Mouse (Mus musculus) testis, postnatal 10 days (tissue): ENCODE results near the gene Sowahb.
A peak's percentile ranks its signal among the peaks of the same experiment; 100 is the strongest.
"Not testable (repeated sequence)": the region's sequence is repeated elsewhere in the genome, so short reads cannot be mapped to it uniquely, and the experiment has no call there.

ENCODE experiments used
- DNase-seq: peaks from one replicate; pipeline ENCODE4 v3.0.0; 2021; ENCODE audit warnings: low spot score

Gene Sowahb

DNA sequence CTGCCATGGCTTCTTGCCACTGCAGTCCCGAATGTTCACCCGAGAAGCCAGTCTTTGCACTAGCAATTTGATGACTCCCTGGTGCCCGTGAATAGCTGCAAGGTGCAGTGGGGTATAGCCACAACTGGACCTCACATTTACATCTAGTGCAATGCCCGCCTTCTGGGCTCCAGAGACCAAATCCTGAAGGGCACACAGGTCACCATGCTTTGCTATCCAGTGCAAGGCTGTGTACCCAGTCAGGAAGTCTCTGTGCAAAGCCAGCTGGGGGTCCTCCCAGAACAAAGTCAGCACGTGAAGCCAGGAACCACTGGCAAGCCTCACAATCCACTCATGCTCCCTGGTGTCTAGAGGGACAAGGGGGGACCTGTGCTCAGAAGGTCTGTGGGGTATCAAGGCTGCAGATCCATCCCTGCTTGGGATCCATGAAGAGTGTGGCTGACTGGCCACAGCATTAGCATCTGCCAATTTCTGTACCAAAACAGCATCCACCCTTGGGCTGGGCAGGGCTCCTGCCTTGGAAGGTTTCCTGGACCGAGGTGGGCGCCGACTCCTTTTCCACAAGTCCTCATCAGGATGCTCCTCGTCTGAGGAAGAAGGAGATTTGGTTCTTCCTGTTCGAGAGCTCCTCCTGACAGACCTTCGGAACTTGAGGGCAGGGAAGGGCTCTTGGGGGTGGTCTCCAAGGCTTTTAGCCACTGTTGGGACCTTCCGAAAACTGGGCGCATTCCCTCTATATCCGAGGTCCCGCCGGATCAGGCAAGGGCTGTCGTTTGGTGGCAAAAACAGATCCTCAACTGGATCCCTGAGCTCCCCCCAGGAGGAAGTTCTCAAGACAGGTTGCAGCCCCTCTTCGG, 1.8 kb downstream of the Sowahb start:
- no peak for DNase-seq

- DNase-seq: no peak
Observed at GRCm38 (mm10) chr5:93042031-93042430, 2.8 kb downstream of the Sowahb start.

GRCm38 (mm10) chr5:93041276-93041675, 3.5 kb downstream of the Sowahb start:
- DNase-seq: no peak

- no peak for DNase-seq
Observed at GRCm38 (mm10) chr5:93040095-93040494, 4.7 kb downstream of the Sowahb start.

GRCm38 (mm10) chr5:93036254-93036653, 8.6 kb downstream of the Sowahb start:
- DNase-seq: no peak

- no peak for DNase-seq
Observed at GRCm38 (mm10) chr5:93035285-93035684, 9.5 kb downstream of the Sowahb start.

GRCm38 (mm10) chr5:93033087-93033870, 11.5 kb downstream of the Sowahb start:
- DNase-seq: no peak

DNA sequence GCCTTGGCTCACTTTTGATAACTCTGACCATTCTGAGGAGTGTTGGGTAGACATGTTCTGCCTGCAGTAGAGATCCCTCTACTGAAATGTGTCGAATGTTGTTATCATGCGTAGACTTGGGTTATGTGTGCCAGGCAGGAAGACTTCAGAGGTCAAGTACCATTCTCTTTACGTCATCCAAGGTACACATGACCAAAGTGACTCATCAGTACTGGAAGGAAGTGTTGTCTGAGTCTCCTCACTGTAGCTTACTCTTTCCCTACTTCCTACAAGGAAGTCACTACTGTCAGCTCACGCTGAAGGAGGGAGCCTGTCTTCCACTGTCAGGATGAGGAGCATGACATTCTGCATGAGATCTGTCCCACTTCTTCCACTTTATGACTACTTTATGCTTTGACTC, 12.2 kb downstream of the Sowahb start:
- no peak for DNase-seq

DNA sequence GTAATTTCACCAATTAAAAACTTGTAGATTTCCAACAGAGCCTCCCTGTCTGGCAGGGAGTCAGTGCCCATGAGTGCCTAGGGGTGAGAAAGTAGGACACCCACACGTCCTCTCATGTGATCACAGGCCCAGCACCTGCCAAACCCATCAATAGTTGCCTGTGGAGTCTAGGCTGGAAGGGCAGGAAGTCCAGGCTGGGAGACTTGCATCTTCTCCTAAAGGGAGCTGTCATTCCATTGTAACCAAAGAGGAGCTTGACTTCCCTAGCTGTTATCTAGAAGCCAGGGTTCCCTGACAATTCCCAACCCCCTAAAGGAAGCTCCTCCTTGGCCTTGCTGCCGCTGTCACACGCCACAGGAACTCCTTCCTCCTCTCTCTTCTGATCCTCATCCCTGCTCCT, 14.0 kb downstream of the Sowahb start:
- no peak for DNase-seq

DNA sequence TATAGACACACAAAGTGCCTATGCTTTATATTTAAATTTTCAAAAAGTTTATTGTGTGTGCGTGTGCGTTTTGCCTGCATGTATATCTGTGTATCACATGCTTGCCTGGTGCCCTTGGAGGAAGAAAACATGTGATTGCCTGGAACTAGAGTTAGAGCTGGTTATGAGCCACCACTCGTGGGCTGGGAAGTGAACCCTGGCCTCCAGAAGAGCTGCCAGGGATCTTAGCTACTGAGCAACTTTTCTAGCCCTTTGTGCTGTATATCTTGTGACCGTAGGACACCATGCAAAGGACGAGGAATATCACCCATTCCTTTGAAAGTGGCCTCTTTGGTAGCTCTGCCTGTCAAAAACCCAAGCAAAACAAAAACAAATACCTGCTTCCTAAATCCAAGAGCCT, 14.4 kb downstream of the Sowahb start:
- DNase-seq: no peak

DNA sequence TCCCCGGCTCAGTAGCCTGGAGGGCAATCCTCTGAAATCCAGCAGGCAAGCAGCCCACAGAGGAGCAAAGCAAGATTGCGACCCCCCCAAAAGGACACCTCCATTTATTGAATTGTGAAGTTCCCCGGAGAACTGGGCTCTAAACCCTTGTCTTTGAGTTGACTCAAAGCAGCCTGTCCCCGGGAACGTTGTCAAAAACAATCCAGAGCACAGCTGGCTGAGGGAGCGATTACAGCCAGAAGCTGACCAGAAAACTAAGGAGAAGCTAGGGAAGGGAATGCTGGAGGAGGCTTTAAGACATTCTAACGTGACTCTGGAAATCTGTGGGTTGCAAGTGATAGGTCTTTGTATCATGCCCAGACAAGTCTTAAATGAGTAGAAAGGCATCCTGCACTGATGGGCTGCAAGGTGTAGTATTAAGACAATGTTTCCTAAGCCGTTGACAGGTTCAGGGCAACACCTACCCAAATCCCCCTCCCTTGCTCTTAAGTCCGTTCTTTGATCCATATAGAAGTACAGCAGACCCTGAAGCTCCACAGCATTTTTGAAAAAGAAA, 17.6 kb downstream of the Sowahb start:
- no peak for DNase-seq

GRCm38 (mm10) chr5:93026437-93027119, 18.2 kb downstream of the Sowahb start:
- no peak for DNase-seq

GRCm38 (mm10) chr5:93024754-93025280, 20.0 kb downstream of the Sowahb start:
- peak; percentile 71 for DNase-seq

DNA sequence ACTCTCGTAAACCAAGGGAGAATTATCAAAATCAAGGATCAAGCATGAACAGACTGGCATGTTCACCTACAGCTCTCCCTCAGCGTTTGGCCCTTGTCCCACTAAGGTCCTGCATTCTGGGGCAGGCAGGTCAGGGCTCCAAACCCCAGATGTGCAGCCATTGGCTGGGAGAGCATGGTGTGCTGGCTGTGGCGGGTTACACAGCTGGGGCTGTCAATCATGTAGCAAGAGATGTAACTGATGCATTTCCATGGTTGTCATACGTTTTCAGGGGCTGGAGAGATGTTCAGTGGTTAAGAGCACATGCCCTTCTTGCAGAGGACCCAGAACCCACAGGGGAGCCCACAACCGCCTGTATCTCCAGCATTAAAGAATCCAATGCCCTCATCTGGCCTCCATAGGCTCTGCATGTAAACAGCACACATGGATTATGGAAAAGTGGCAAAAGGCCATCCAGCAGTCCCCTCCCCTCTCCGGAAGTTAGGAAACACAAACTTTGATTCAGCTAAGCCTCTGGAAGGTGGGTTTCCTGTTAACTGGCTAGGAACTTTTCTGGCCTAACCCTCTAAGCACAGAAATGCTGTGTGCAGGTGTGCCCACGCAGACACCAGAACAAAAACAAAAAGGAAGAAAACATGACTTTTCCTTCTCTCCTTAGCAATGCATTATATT, 22.6 kb downstream of the Sowahb start:
- DNase-seq: no peak

DNA sequence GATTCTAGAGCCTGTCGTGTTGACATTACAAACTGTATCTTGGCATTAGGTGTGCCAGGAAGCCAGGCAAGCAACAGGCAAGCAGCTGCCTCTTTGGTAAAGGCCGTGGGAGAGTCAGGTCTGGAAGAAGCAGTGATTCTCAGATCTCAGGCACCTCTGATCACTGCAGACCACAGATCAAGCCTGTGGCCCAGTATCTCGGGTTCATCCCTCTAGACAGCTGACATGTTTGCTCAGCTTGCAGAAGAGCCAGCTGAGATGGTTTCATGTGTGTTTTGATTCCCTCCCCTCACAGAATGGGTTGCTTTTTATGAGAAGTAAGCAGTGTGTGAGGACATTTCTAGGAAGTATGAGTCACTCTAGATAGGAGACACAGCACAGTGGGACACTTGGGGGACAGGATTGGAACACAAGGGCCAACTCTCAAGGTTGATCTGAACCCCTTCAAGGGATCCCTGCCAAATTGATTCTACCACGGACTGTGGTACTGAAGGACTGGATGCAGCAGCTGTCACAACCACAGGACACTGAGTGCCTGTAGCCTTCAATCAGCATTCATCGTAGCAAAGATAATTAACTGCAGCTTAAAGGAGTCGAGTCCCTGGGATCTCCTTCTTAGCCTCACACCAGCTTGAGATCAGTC, 24.7 kb downstream of the Sowahb start:
- DNase-seq: no peak

GRCm38 (mm10) chr5:93019207-93019606, 25.6 kb downstream of the Sowahb start:
- not testable (repeated sequence) for DNase-seq

- DNase-seq: no peak
Observed at GRCm38 (mm10) chr5:93017678-93018077, 27.1 kb downstream of the Sowahb start.

DNA sequence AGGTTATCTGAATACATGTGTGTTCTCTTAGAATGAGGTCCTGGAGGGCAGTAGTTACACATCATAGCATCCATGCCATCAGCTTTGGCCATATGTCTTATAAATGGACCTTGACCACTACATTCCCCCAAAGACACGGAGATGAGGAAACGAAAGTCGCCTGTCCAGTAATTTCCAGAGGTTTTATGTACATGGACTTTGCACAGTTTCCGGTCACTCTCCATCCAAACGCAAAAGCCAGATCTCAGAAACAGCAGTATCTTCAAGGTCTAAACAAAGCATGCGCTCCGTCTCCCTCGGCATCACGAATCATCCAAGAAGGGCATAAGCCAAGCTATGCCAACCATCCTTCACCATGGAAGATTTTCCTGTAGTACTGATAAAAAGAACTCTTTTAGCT, 36.6 kb downstream of the Sowahb start:
- DNase-seq: no peak

DNA sequence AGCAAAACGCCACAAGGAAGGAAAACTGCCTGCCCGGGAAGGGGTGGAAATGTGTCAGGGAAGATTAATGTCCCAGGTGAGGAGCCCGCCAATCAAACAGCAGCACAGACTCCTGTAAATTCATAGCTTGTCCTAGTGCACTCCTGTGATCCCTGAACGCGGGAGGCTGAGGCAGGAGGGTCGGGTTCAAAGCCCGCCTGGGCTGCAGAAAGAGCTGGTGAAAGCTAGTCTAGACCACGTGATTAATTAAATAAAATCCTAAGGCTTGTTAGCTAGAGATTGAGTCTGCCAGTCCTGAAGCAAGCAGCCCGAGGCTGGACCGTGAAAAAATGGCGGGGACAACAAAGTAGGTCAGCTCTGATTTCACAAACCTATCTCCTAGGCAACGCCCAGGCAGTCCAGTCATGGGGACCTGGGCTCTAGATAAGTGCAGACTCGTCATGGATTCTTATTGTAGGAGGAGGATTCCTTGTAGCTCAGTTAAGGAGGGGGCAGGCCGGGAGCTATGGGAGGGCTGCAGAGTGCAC, 38.9 kb downstream of the Sowahb start:
- peak; percentile 50 for DNase-seq

DNA sequence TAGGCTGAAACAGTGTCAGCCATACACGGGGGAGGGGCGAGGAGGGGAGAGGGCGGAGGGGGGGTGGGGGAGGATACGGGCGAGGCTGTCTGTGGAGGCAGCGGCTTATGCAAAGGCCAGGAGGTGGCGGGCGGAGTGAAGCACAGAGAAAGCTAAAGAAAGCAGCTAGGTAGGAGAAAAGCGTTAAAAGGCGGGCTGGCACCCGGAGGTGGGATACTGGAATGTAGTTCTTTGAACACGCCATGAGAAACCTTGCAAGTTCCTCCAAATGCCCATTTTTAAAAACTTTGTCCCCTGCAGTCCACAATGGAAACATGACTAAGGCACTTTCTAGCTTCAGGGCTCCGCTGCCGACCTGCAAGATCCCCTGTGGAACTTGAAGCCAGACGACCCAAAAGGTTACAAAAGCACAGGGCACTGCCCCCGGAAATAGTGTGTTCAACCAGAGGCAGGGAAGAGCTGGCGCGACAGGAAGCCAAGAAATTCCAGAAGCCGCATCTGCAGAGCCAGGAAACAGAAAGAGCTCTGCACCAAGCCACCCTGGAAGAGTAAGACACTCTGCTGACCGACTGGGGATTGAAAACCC, 39.5 kb downstream of the Sowahb start:
- peak; percentile 62 for DNase-seq
